Mouse (Mus musculus) limb, embryonic 15.5 days (tissue): ENCODE results near the gene Filip1l. TPM values are rescaled to one million over a fixed set of nuclear protein-coding genes. Genes with fewer than 3 reads are reported as not detected.

Experiments used
- ATAC-seq: fragments of 200-750 bp; cut with Nextera tagmentation; 2 replicates; pipeline ENCODE4 v1.8.0; 2017; ENCODE audit warnings: low read depth, moderate TSS enrichment; ENCODE audit not compliant: insufficient number of reproducible peaks, low FRiP score, low TSS enrichment
- H3K27ac ChIP-seq: fragments of 300-500 bp; sonication (generic); 2 replicates; pipeline ENCODE4 v1.5.1; 2015; ENCODE audit warnings: moderate library complexity, mild to moderate bottlenecking, inconsistent platforms
- H3K27me3 ChIP-seq: fragments of 300-500 bp; sonication (generic); 2 replicates; pipeline ENCODE4 v1.6.1; 2015; ENCODE audit warnings: inconsistent platforms
- H3K36me3 ChIP-seq: fragments of 300-500 bp; sonication (generic); 2 replicates; pipeline ENCODE4 v1.6.1; 2015; ENCODE audit warnings: inconsistent platforms
- H3K4me1 ChIP-seq: fragments of 300-500 bp; sonication (generic); 2 replicates; pipeline ENCODE4 v1.6.1; 2015; ENCODE audit warnings: inconsistent platforms
- H3K4me2 ChIP-seq: fragments of 300-500 bp; sonication (generic); 2 replicates; pipeline ENCODE4 v1.6.1; 2015; ENCODE audit warnings: mild to moderate bottlenecking, inconsistent platforms
- H3K4me3 ChIP-seq: fragments of 300-500 bp; sonication (generic); 2 replicates; pipeline ENCODE4 v1.5.1; 2015; ENCODE audit warnings: mild to moderate bottlenecking, inconsistent platforms
- H3K9ac ChIP-seq: fragments of 300-500 bp; sonication (generic); 2 replicates; pipeline ENCODE4 v1.6.1; 2015; ENCODE audit warnings: inconsistent platforms
- H3K9me3 ChIP-seq: fragments of 300-500 bp; sonication (generic); 2 replicates; pipeline ENCODE4 v1.6.1; 2016; ENCODE audit warnings: inconsistent platforms
- WGBS: fragments of 180-500 bp; shearing (Covaris S2); methylation state at CpG from one replicate; pipeline ENCODE4 v1.1.7; 2015; 5-methylcytosine and 5-hydroxymethylcytosine counted together
- polyA plus RNA-seq: library from polyadenylated mRNA; unstranded; fragments of >200 nt; fragmentation: Nextera tagmentation; extraction: Ambion mirVana; gene quantifications from 2 replicates; pipeline ENCODE4 v1.2.1, GENCODE M21; 2015

The Filip1l gene
- polyA plus RNA-seq, 1 experiment from 2014 or later = 46.8 TPM

GRCm38 (mm10) chr16:57528457-57528856, 175.6 kb downstream of the Filip1l start:
- Histone ChIP-seq H3K4me3 (no peak overlapping the region), H3K36me3 (no peaks in the 10 kb centered on the region), H3K9me3 (no peaks in the 10 kb centered on the region), H3K4me2 (no peak overlapping the region), H3K4me1 (peaks cover 6% of the 10 kb centered on the region; the same call in 1 of the 2 replicates), H3K27ac (no peak overlapping the region), H3K27me3 (no peaks in the 10 kb centered on the region), H3K9ac (no peak overlapping the region)
- 70% methylated on average over 4 of the region's 4 CpGs for WGBS
- ATAC-seq = no peak

DNA sequence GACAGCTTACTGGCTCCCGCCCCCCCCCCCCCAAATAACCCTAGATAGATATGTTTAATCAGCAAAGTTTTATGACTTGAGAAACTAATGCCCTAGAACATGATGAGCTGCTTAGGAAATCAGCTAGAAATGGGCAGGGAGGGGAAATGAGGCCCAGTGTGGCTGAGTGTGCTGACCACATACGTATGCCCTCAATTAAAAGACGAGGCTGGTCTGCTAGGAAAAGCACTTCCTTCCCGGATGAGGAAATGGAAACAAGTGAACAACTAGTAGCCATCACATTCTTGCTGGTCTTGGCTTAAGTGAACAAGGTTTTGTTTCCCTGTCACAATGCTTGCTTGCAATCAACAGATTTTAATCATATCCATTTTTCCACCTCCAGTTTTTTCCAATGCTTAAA, 177.7 kb downstream of the Filip1l start:
- 71% methylated on average over 4 of the region's 4 CpGs for whole genome bisulfite sequencing
- peaks cover 8% of the 10 kb centered on the region; the same call in 1 of the 2 replicates for H3K4me1 ChIP-seq
- H3K27me3 ChIP-seq = no peaks in the 10 kb centered on the region
- no peak for ATAC-seq
- no peak overlapping the region for H3K4me3 ChIP-seq
- no peaks in the 10 kb centered on the region for H3K9me3 ChIP-seq
- H3K9ac ChIP-seq = no peak overlapping the region
- H3K4me2 ChIP-seq = no peak overlapping the region
- no peak overlapping the region for H3K27ac ChIP-seq
- H3K36me3 ChIP-seq = no peaks in the 10 kb centered on the region

DNA sequence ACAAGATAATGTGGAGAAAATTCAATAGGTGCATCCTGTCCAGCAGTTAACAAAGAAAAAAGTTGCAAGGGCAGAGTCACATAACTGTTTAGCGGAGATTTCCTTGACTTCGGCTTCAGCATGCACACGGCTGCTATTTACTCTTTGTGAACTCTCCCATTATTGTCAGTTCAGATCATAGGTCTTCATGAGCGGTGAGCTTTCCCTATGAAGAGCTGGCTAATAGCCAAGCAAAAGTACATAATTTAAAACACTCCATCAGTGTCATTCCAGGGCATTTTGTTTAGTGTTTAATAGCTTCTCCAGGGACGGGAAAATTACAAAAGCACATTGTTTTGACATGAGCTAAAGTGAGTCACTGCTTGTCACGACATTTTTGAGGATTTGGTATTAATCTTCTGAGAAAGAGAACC, 179.2 kb downstream of the Filip1l start:
- no peak overlapping the region for H3K4me3 ChIP-seq
- no peak; the same call in 1 of the 2 replicates for ATAC-seq
- 13% methylated on average over 6 of the region's 6 CpGs for WGBS
- no peaks in the 10 kb centered on the region for H3K27me3 ChIP-seq
- H3K9me3 ChIP-seq = no peaks in the 10 kb centered on the region
- H3K4me2 ChIP-seq = no peak overlapping the region
- no peaks in the 10 kb centered on the region for H3K36me3 ChIP-seq
- H3K27ac ChIP-seq = 0 out of 2 replicates have a peak overlapping the region, but pooled peaks have one; percentile 23
- no peak overlapping the region for H3K9ac ChIP-seq
- H3K4me1 ChIP-seq = 0 out of 2 replicates have a peak, but pooled peaks cover 6% of the 10 kb centered on the region

DNA sequence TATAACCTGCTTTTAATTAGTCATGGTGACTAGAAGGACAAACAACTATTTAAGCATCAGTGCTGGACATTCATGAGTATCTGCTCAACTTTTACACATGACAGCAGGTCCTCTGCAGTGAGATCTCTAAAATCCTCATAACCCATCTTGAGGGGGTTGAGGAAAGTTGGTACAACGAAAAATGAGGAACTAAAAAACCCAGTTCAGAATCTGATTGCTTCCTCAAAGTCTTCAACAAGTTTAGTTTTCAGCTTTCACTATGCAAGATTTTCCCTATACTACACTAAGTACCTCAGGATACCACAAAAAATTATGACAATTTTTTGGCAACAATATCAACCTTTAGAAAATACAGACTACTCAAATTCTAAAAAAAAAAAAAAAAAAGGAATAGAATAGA, 181.5 kb downstream of the Filip1l start:
- H3K4me2 ChIP-seq = no peak overlapping the region
- no peaks in the 10 kb centered on the region for H3K36me3 ChIP-seq
- no peaks in the 10 kb centered on the region for H3K9me3 ChIP-seq
- no peak overlapping the region for H3K4me3 ChIP-seq
- WGBS = 85% methylated on average over 1 of the region's 1 CpGs
- 0 out of 2 replicates have a peak, but pooled peaks cover 6% of the 10 kb centered on the region for H3K4me1 ChIP-seq
- no peak for ATAC-seq
- H3K9ac ChIP-seq = no peak overlapping the region
- no peak overlapping the region for H3K27ac ChIP-seq
- H3K27me3 ChIP-seq = no peaks in the 10 kb centered on the region

DNA sequence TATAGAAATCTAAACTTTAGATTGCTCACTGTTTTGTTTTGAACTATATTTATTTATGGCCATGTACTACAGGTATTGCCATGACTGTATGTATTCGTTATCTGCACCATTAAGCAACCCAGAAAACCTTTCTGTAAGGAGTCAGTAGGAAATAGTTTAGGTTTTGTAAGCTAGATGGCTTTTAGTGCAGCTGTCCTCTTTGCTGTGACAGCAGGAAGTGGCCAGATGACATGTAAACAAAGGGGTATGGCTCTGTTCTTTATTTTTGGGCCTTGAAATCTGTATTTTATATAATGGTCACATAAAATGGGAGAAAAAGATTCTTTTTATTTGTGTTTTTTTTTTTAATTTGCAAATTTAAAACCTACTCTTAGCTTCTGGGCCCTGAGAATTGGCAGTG, 181.9 kb downstream of the Filip1l start:
- H3K4me3 ChIP-seq = no peak overlapping the region
- no peak overlapping the region for H3K9ac ChIP-seq
- WGBS = 74% methylated on average over 1 of the region's 1 CpGs
- no peaks in the 10 kb centered on the region for H3K9me3 ChIP-seq
- no peaks in the 10 kb centered on the region for H3K36me3 ChIP-seq
- no peak for ATAC-seq
- H3K27me3 ChIP-seq = no peaks in the 10 kb centered on the region
- no peak overlapping the region for H3K27ac ChIP-seq
- H3K4me1 ChIP-seq = 0 out of 2 replicates have a peak, but pooled peaks cover 6% of the 10 kb centered on the region
- no peak overlapping the region for H3K4me2 ChIP-seq

GRCm38 (mm10) chr16:57536511-57536910, 183.6 kb downstream of the Filip1l start:
- Histone ChIP-seq H3K27ac (peak overlapping the region; percentile 22; the same call in 1 of the 2 replicates), H3K27me3 (no peaks in the 10 kb centered on the region), H3K36me3 (no peaks in the 10 kb centered on the region), H3K4me1 (0 out of 2 replicates have a peak, but pooled peaks cover 6% of the 10 kb centered on the region), H3K9ac (no peak overlapping the region), H3K4me2 (no peak overlapping the region), H3K4me3 (no peak overlapping the region), H3K9me3 (no peaks in the 10 kb centered on the region)
- WGBS = 48% methylated on average over 7 of the region's 7 CpGs
- ATAC-seq = no peak

GRCm38 (mm10) chr16:57543243-57543642, 190.3 kb downstream of the Filip1l start:
- H3K4me3 ChIP-seq = no peak overlapping the region
- ATAC-seq = no peak
- peaks cover 5% of the 10 kb centered on the region; the same call in 1 of the 2 replicates for H3K4me1 ChIP-seq
- no peak overlapping the region for H3K4me2 ChIP-seq
- no peaks in the 10 kb centered on the region for H3K9me3 ChIP-seq
- 86% methylated on average over 3 of the region's 3 CpGs for WGBS
- no peak overlapping the region for H3K9ac ChIP-seq
- no peak overlapping the region for H3K27ac ChIP-seq
- H3K36me3 ChIP-seq = no peaks in the 10 kb centered on the region
- no peaks in the 10 kb centered on the region for H3K27me3 ChIP-seq

DNA sequence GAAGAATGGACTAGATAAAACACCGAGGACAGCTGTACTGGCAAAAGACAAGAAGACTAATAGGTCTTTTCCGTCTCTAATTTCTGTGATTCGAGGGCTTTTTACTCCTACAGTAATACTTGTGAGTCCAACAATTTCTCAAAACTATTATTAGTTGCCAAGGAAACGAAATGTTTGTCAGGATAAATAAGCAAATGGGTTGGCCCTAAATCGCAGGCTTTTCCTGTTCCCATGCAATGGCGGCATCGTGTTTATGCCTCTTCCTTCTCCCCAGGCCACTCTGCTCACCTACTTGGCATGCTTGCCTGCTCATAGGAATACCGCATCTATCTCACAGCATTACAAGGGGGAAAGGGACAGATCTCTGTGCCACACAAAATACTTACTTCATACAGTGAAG, 191.5 kb downstream of the Filip1l start:
- Histone ChIP-seq H3K9me3 (no peaks in the 10 kb centered on the region), H3K27ac (no peak overlapping the region), H3K4me1 (peaks cover 10% of the 10 kb centered on the region; the same call in 1 of the 2 replicates), H3K4me3 (no peak overlapping the region), H3K4me2 (no peak overlapping the region), H3K9ac (no peak overlapping the region), H3K27me3 (no peaks in the 10 kb centered on the region), H3K36me3 (no peaks in the 10 kb centered on the region)
- no peak for ATAC-seq
- WGBS = 65% methylated on average over 8 of the region's 8 CpGs

- Histone ChIP-seq H3K9me3 (no peaks in the 10 kb centered on the region), H3K36me3 (no peaks in the 10 kb centered on the region), H3K4me3 (no peak overlapping the region), H3K4me1 (peaks cover 10% of the 10 kb centered on the region; the same call in 1 of the 2 replicates), H3K4me2 (no peak overlapping the region), H3K9ac (no peak overlapping the region), H3K27ac (no peak overlapping the region), H3K27me3 (no peaks in the 10 kb centered on the region)
- 57% methylated on average over 1 of the region's 1 CpGs for WGBS
- no peak for ATAC-seq
Measured at GRCm38 (mm10) chr16:57546355-57546754, 193.5 kb downstream of the Filip1l start.

DNA sequence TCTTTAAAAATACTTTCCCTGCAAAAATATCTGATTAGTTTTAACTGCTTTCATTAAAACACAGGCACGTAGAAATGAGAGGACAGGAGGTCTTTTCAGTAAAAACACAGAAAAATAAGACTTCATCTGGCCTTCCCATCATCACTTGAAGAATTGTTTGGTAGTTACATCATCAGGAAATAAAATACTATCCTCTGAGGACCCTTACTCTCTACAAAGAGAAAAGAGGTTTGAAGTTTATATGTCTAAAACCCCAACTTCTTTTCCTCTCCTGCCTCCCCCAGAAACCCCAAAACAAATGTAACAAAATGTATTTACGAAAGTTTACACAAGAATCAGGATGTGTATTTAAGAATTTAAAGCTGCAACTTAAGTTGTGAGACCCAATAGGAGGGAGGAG, 195.7 kb downstream of the Filip1l start:
- no peak for ATAC-seq

GRCm38 (mm10) chr16:57549061-57550037, 196.5 kb downstream of the Filip1l start:
- Histone ChIP-seq H3K4me3 (peak overlapping the region; percentile 78), H3K9ac (peak overlapping the region; percentile 91), H3K36me3 (no peaks in the 10 kb centered on the region), H3K27me3 (no peaks in the 10 kb centered on the region), H3K9me3 (no peaks in the 10 kb centered on the region), H3K4me2 (peak overlapping the region; percentile 85), H3K4me1 (peaks cover 19% of the 10 kb centered on the region; the same call in 1 of the 2 replicates), H3K27ac (peak overlapping the region; percentile 92)
- WGBS = under 1% methylated on average over 64 of the region's 64 CpGs
- peak; percentile 93 for ATAC-seq

More for the DNA sequence above, 195.7 kb downstream of the Filip1l start:
- 34% methylated on average over 2 of the region's 2 CpGs for WGBS
- peaks cover 19% of the 10 kb centered on the region; the same call in 1 of the 2 replicates for H3K4me1 ChIP-seq
- no peaks in the 10 kb centered on the region for H3K9me3 ChIP-seq
- H3K27me3 ChIP-seq = no peaks in the 10 kb centered on the region
- no peaks in the 10 kb centered on the region for H3K36me3 ChIP-seq
- peak overlapping the region; percentile 92 for H3K27ac ChIP-seq
- H3K9ac ChIP-seq = peak overlapping the region; percentile 91
- H3K4me2 ChIP-seq = peak overlapping the region; percentile 85
- H3K4me3 ChIP-seq = peak overlapping the region; percentile 78

GRCm38 (mm10) chr16:57550088-57550487, 197.2 kb downstream of the Filip1l start:
- Histone ChIP-seq H3K4me1 (peaks cover 19% of the 10 kb centered on the region; the same call in 1 of the 2 replicates), H3K4me2 (peak overlapping the region; percentile 85), H3K27ac (peak overlapping the region; percentile 33), H3K9me3 (no peaks in the 10 kb centered on the region), H3K36me3 (no peaks in the 10 kb centered on the region), H3K4me3 (peak overlapping the region; percentile 78), H3K27me3 (no peaks in the 10 kb centered on the region), H3K9ac (no peak overlapping the region)
- 21% methylated on average over 3 of the region's 3 CpGs for WGBS
- ATAC-seq = no peak
